Mouse (Mus musculus) mature B cell (primary cell): ENCODE data around the gene Acat2.
"Not testable (repeated sequence)": the region's sequence is repeated elsewhere in the genome, so short reads cannot be mapped to it uniquely, and the experiment has no call there.

Experiments
- in situ Hi-C: fragments of 300-500 bp; cut with MboI; formaldehyde crosslinking; loops from 2 replicates; pipeline ENCODE4 v1.14.3; 2019

The Acat2 gene

GRCm38 (mm10) chr17:12906436-12906835 is 54.1 kb downstream of the Acat2 start:
- in situ Hi-C loops = no loop called here

GRCm38 (mm10) chr17:12905810-12906209 is 54.7 kb downstream of the Acat2 start:
- in situ Hi-C loops = no loop called here

- in situ Hi-C loops = no loop called here
Measured at GRCm38 (mm10) chr17:12904349-12904748, 56.2 kb downstream of the Acat2 start.

GRCm38 (mm10) chr17:12903372-12904333 is 56.9 kb downstream of the Acat2 start:
- in situ Hi-C loops = no loop called here

GRCm38 (mm10) chr17:12902291-12902690 is 58.3 kb downstream of the Acat2 start:
- in situ Hi-C loops = no loop called here

- in situ Hi-C loops = not testable (repeated sequence)
Measured at GRCm38 (mm10) chr17:12898607-12899006, 61.9 kb downstream of the Acat2 start.

- in situ Hi-C loops = no loop called here
Measured at GRCm38 (mm10) chr17:12897674-12898073, 62.9 kb downstream of the Acat2 start.
